Mouse (Mus musculus) layer of hippocampus, postnatal 36 days (tissue): ENCODE measurements around the gene Anks1. TPM values are rescaled to one million over a fixed set of nuclear protein-coding genes. Genes with fewer than 3 reads are reported as not detected.

Experiments
- DNase-seq, 2 experiments: peaks; one replicate each; pipeline ENCODE4 v3.0.0; 2022
- total RNA-seq, 2 experiments: library from RNA; stranded (reverse); gene quantifications; 2 replicates each; pipeline ENCODE4 v1.2.3; 2021

Anks1 gene
- total RNA-seq, 2 experiments from 2014 or later = 39.9 to 40.4 TPM

DNA sequence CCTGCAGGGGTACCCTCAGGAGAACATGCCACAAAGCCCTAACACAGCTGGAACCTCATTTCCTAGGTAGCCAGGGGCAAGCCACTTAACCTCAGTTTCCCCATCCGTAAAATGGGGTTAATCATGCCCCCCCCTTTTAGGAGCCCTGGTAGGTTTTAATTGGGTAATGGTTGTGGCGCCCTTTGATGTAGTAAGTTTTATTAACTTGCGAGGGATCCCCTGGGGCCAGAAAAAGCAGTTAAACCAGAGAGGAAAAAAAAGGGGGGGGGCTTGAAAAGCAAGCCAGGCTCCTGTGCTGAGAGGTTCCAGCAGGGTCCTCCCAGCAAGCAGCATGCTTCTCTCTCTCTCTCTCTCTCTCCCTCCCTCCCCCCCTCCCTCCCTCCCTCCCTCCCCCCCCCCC, 190.0 kb downstream of the Anks1 start:
- DNase-seq = no peak

GRCm38 (mm10) chr17:28100669-28101068, 191.6 kb downstream of the Anks1 start:
- DNase-seq = no peak

GRCm38 (mm10) chr17:28101284-28101887, 192.3 kb downstream of the Anks1 start:
- no peak for DNase-seq

- DNase-seq = no peak
Observed at GRCm38 (mm10) chr17:28101902-28102319, 192.8 kb downstream of the Anks1 start.

DNA sequence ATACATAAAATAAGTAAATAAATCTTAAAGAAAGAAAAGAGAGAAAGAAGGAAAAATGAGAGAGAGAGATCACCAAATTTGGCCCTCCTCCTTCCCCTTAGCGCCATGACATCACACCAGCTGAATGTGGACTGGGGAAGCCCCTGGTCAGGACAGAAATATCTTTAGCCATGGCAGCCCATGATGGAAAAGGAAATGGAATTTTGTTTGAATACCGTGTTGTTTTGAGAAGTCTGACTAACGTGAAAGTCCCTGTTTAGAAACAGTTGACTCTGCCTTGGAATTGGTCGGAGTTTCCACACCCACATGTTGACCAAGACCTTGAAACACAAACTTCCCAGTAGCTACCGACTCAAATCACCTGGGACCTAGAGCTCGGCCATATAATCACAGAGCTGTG, 195.3 kb downstream of the Anks1 start:
- DNase-seq = no peak

GRCm38 (mm10) chr17:28106352-28106751, 197.2 kb downstream of the Anks1 start:
- no peak for DNase-seq

GRCm38 (mm10) chr17:28107275-28107674, 198.2 kb downstream of the Anks1 start:
- no peak for DNase-seq

DNA sequence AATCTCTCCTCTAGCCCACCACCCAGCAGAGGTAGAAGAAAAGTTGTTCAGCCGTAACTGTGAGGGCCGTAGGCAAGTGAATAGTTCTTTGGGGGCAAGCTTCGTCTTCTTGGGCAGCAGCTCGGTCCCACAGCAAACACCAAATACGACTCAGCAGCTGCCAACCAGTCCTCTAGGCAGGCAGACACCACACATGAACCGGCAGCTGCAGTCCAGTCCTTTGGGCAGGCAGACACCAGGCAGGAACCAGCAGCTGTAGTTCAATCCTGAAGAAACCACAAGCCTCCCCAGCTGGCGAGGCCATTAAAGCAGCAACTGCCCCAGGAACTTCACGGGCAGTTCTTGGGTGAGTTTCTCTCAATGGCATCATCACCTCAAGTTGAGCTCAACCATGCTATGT, 203.2 kb downstream of the Anks1 start:
- DNase-seq = no peak

Other genes with a start within 250 kb of the Anks1 start
- gene Spdef, start 180.4 kb upstream of the Anks1 start, total RNA-seq = under 1 TPM in 1 of 2 experiments, not detected in 1; 0.90 TPM
- gene D17Wsu92e, start 88.7 kb upstream of the Anks1 start, total RNA-seq = 100 to 1,000 TPM; 191 to 194 TPM
- gene Snrpc, start 71.2 kb upstream of the Anks1 start, total RNA-seq = 10 to 100 TPM; 49.7 to 51.5 TPM
- gene Uhrf1bp1, start 52.9 kb upstream of the Anks1 start, total RNA-seq = 10 to 100 TPM; 14.5 to 16.9 TPM
- gene Taf11, start 538 bp downstream of the Anks1 start, total RNA-seq = 10 to 100 TPM; 34.6 to 37.4 TPM
- gene Tcp11, start 171.3 kb downstream of the Anks1 start, total RNA-seq = 1 to 10 TPM; 1.0 to 1.5 TPM
- gene Scube3, start 232.8 kb downstream of the Anks1 start, total RNA-seq = 1 to 10 TPM in 1 of 2 experiments, under 1 TPM in 1; 0.96 to 1.0 TPM